Mouse (Mus musculus): Measurements from ENCODE around the gene Arpc1a.
"Not testable (repeated sequence)": the region's sequence is repeated elsewhere in the genome, so short reads cannot be mapped to it uniquely, and the experiment has no call there.

Gene Arpc1a

GRCm38 (mm10) chr5:145105694-145106275, 22.2 kb downstream of the Arpc1a start:
- DNase-seq (ENCODE audit: low spot score in 2 of 2): no peak

GRCm38 (mm10) chr5:145110401-145110800, 26.8 kb downstream of the Arpc1a start:
- no peak for DNase-seq (ENCODE audit: low spot score in 2 of 2)

- no peak for DNase-seq (ENCODE audit: low spot score in 2 of 2)
Observed at GRCm38 (mm10) chr5:145112566-145112965, 28.9 kb downstream of the Arpc1a start.

GRCm38 (mm10) chr5:145113416-145113815, 29.8 kb downstream of the Arpc1a start:
- no peak for DNase-seq (ENCODE audit: low spot score in 2 of 2)

GRCm38 (mm10) chr5:145114071-145114605, 30.5 kb downstream of the Arpc1a start, which contains the start of gene Arpc1b:
Arpc1b (plus strand) TSS chr5:145114215.
- peak; percentile 40 to 60 for DNase-seq (ENCODE audit: low spot score in 2 of 2)

GRCm38 (mm10) chr5:145114606-145115473, 31.2 kb downstream of the Arpc1a start:
- peak; percentile 45 to 55 for DNase-seq (ENCODE audit: low spot score in 2 of 2)

GRCm38 (mm10) chr5:145115736-145116135, 32.1 kb downstream of the Arpc1a start:
- DNase-seq (ENCODE audit: low spot score in 2 of 2): no peak

- DNase-seq (ENCODE audit: low spot score in 2 of 2): no peak
Observed at GRCm38 (mm10) chr5:145116316-145116715, 32.7 kb downstream of the Arpc1a start.

- DNase-seq (ENCODE audit: low spot score in 2 of 2): peak; percentile 45 to 60
Observed at GRCm38 (mm10) chr5:145116916-145117315, 33.3 kb downstream of the Arpc1a start.

- DNase-seq (ENCODE audit: low spot score in 2 of 2): no peak
Observed at GRCm38 (mm10) chr5:145118005-145118404, 34.4 kb downstream of the Arpc1a start.

GRCm38 (mm10) chr5:145118461-145118860, 34.8 kb downstream of the Arpc1a start:
- no peak for DNase-seq (ENCODE audit: low spot score in 2 of 2)

- no peak for DNase-seq (ENCODE audit: low spot score in 2 of 2)
Observed at GRCm38 (mm10) chr5:145119385-145119784, 35.8 kb downstream of the Arpc1a start.

- DNase-seq (ENCODE audit: low spot score in 2 of 2): no peak
Observed at GRCm38 (mm10) chr5:145120921-145121320, 37.3 kb downstream of the Arpc1a start.

- DNase-seq (ENCODE audit: low spot score in 2 of 2): no peak
Observed at GRCm38 (mm10) chr5:145123396-145123795, 39.8 kb downstream of the Arpc1a start.

- DNase-seq (ENCODE audit: low spot score in 2 of 2): no peak
Observed at GRCm38 (mm10) chr5:145126580-145126979, 43.0 kb downstream of the Arpc1a start.

- DNase-seq (ENCODE audit: low spot score in 2 of 2): no peak
Observed at GRCm38 (mm10) chr5:145129124-145129523, 45.5 kb downstream of the Arpc1a start.

GRCm38 (mm10) chr5:145129773-145130172, 46.1 kb downstream of the Arpc1a start:
- DNase-seq (ENCODE audit: low spot score in 2 of 2): not testable (repeated sequence)

- no peak for DNase-seq (ENCODE audit: low spot score in 2 of 2)
Observed at GRCm38 (mm10) chr5:145130191-145130590, 46.6 kb downstream of the Arpc1a start.

GRCm38 (mm10) chr5:145130995-145131394, 47.4 kb downstream of the Arpc1a start:
- no peak for DNase-seq (ENCODE audit: low spot score in 2 of 2)

GRCm38 (mm10) chr5:145133275-145133674, 49.6 kb downstream of the Arpc1a start:
- not testable (repeated sequence) for DNase-seq (ENCODE audit: low spot score in 2 of 2)

GRCm38 (mm10) chr5:145138836-145139235, 55.2 kb downstream of the Arpc1a start:
- no peak for DNase-seq (ENCODE audit: low spot score in 2 of 2)

Data from spleen, postnatal 14 days (tissue).